Mouse (Mus musculus): ENCODE results near the gene Rad54l2. TPM values are rescaled to one million over a fixed set of nuclear protein-coding genes. Genes with fewer than 3 reads are reported as not detected.
A peak's percentile ranks its signal among the peaks of the same experiment; 100 is the strongest.

Gene Rad54l2
- polyA plus RNA-seq, 1 experiment from 2014 or later: 4.8 TPM

DNA sequence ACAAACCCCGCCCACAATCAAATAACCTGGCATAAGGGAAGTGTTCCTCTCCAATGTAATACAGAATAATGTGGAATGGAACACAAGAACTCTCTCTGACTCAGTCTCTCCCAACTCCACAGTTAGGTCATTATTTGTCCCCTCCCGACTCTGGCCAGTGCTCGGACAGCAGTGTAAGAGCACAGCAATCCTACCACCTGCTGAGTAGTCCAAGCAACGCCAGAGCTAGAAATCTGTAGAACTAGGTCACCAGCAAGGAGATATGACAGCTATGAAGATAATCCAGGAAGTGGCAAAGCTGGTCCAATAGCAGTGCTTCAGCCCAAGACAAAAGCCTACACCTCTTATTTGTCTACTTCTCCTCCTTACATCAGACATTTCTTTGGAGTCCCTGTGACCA, 112.4 kb downstream of the Rad54l2 start:
- 65% methylated on average over 4 of the region's 4 CpGs for WGBS
- ATAC-seq (ENCODE audit: insufficient read depth, low FRiP score): no peak
- Histone ChIP-seq H3K9ac (ENCODE audit: low read length) (no peak overlapping the region), H3K4me2 (ENCODE audit: low read depth, low read length) (no peak overlapping the region), H3K9me3 (replicated peaks; ENCODE audit: control insufficient read depth, low read length) (no peaks in the 10 kb centered on the region), H3K27ac (ENCODE audit: low read length) (no peak overlapping the region), H3K4me3 (replicated peaks; ENCODE audit: low read length) (no peak overlapping the region), H3K4me1 (ENCODE audit: control insufficient read depth, insufficient read depth, low read length) (no peaks in the 10 kb centered on the region; the same call in 1 of the 2 replicates), H3K27me3 (ENCODE audit: control insufficient read depth, insufficient read depth, low read length) (no peaks in the 10 kb centered on the region), H3K36me3 (ENCODE audit: control insufficient read depth, insufficient read depth, low read length) (0 out of 2 replicates have a peak, but pooled peaks cover 8% of the 10 kb centered on the region)

DNA sequence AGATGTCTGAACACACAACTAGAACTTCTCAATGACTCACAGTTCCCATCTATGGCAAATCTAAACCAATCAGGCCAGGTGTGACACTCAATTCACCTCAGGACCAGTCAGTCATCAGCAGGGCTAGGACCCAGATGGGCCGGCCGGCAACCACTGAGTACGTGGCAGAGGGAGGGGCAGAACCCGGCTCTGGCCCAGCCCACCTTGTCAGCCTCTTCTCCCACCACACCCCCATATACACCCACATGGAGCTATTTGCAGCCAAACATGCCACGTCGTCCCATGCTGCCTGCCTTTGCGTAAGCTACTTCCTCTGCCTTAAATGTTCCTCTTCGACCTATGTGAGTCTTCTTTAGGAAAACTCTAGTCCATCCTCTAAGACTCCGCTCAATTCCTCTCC, 113.0 kb downstream of the Rad54l2 start:
- 68% methylated on average over 9 of the region's 9 CpGs for WGBS
- Histone ChIP-seq H3K27me3 (ENCODE audit: control insufficient read depth, insufficient read depth, low read length) (no peaks in the 10 kb centered on the region), H3K4me1 (ENCODE audit: control insufficient read depth, insufficient read depth, low read length) (no peaks in the 10 kb centered on the region; the same call in 1 of the 2 replicates), H3K36me3 (ENCODE audit: control insufficient read depth, insufficient read depth, low read length) (0 out of 2 replicates have a peak, but pooled peaks cover 12% of the 10 kb centered on the region), H3K4me3 (replicated peaks; ENCODE audit: low read length) (no peak overlapping the region), H3K4me2 (ENCODE audit: low read depth, low read length) (no peak overlapping the region), H3K9ac (ENCODE audit: low read length) (no peak overlapping the region), H3K9me3 (replicated peaks; ENCODE audit: control insufficient read depth, low read length) (no peaks in the 10 kb centered on the region), H3K27ac (ENCODE audit: low read length) (peak overlapping the region; percentile 41; the same call in 1 of the 2 replicates)
- peak; percentile 65 for ATAC-seq (ENCODE audit: insufficient read depth, low FRiP score)

DNA sequence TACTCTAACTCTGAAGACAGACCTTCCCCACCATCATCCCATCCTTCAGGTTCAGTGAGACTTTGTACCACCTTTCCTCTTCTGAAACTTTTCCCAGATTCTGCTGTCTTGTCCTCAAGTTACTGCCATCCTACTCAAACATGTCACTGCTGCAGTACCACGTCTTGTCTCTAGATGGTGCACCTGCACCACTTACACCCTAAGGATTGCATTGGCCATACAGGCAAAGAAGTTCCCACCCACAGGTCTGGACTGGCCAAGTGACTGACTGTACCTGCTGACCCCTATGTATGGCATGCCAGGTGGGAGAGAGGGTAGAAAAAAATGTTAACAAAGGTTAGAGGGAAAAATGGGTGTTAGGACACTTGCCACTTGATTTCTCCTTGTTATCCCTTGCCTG, 113.5 kb downstream of the Rad54l2 start:
- Histone ChIP-seq H3K4me3 (replicated peaks; ENCODE audit: low read length) (no peak overlapping the region), H3K27ac (ENCODE audit: low read length) (no peak overlapping the region), H3K36me3 (ENCODE audit: control insufficient read depth, insufficient read depth, low read length) (0 out of 2 replicates have a peak, but pooled peaks cover 12% of the 10 kb centered on the region), H3K4me1 (ENCODE audit: control insufficient read depth, insufficient read depth, low read length) (no peaks in the 10 kb centered on the region; the same call in 1 of the 2 replicates), H3K9ac (ENCODE audit: low read length) (no peak overlapping the region), H3K4me2 (ENCODE audit: low read depth, low read length) (no peak overlapping the region), H3K9me3 (replicated peaks; ENCODE audit: control insufficient read depth, low read length) (no peaks in the 10 kb centered on the region), H3K27me3 (ENCODE audit: control insufficient read depth, insufficient read depth, low read length) (no peaks in the 10 kb centered on the region)
- peak; percentile 71; the same call in 1 of the 2 replicates for ATAC-seq (ENCODE audit: insufficient read depth, low FRiP score)
- WGBS: 0% methylated on average over 1 of the region's 1 CpGs

DNA sequence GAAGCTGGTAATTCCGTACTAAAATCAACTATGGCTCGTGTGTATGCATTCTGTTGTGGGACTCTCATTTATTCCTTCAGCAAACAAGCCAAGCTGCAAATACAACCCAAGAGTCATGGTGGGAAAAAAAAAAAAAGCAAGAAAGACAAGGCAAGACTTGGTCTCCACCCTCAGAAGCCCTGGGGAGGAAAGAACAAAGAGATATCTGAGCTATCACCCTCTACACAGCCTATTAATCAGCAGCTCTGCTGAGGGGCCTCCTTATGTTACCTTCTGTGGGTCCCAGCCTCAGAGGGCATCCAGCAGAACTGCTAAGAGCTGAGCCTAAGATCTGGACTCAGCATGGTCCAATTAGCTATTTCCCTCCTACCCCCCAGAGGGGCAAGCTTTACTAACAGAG, 115.1 kb downstream of the Rad54l2 start:
- no peak overlapping the region for H3K9ac ChIP-seq (ENCODE audit: low read length)
- no peak overlapping the region for H3K4me2 ChIP-seq (ENCODE audit: low read depth, low read length)
- H3K27ac ChIP-seq (ENCODE audit: low read length): no peak overlapping the region
- H3K36me3 ChIP-seq (ENCODE audit: control insufficient read depth, insufficient read depth, low read length): peaks cover 10% of the 10 kb centered on the region; the same call in 1 of the 2 replicates
- no peaks in the 10 kb centered on the region for H3K27me3 ChIP-seq (ENCODE audit: control insufficient read depth, insufficient read depth, low read length)
- H3K4me1 ChIP-seq (ENCODE audit: control insufficient read depth, insufficient read depth, low read length): no peaks in the 10 kb centered on the region; the same call in 1 of the 2 replicates
- ATAC-seq (ENCODE audit: insufficient read depth, low FRiP score): no peak
- H3K4me3 ChIP-seq (replicated peaks; ENCODE audit: low read length): no peak overlapping the region
- no peaks in the 10 kb centered on the region for H3K9me3 ChIP-seq (replicated peaks; ENCODE audit: control insufficient read depth, low read length)
- WGBS: 77% methylated on average over 2 of the region's 2 CpGs

DNA sequence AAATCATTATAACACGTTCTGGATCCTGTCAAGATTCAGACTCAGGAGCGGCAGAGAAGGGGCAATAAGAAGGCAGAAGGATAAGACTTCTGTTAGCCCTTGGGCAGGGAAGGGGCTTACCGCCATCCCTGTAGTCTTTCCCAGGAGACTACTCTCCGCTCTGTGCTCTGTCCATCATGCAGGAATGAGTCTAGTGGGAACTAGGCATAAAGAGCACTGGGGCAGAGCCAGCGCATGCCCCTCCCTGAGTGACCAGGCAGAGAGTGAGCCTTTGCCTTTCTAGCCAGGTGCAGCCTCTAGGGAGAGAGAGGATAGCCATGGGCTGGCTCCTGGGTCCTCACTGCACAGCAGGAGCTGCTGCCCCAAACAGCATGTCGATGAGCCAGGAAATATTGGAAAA, 124.1 kb downstream of the Rad54l2 start:
- H3K4me1 ChIP-seq (ENCODE audit: control insufficient read depth, insufficient read depth, low read length): no peaks in the 10 kb centered on the region
- H3K27me3 ChIP-seq (ENCODE audit: control insufficient read depth, insufficient read depth, low read length): no peaks in the 10 kb centered on the region
- 87% methylated on average over 6 of the region's 6 CpGs for WGBS
- H3K36me3 ChIP-seq (ENCODE audit: control insufficient read depth, insufficient read depth, low read length): peaks cover 7% of the 10 kb centered on the region
- H3K9me3 ChIP-seq (replicated peaks; ENCODE audit: control insufficient read depth, low read length): no peaks in the 10 kb centered on the region
- H3K4me2 ChIP-seq (ENCODE audit: low read depth, low read length): no peak overlapping the region
- H3K9ac ChIP-seq (ENCODE audit: low read length): no peak overlapping the region
- H3K4me3 ChIP-seq (replicated peaks; ENCODE audit: low read length): no peak overlapping the region
- no peak for ATAC-seq (ENCODE audit: insufficient read depth, low FRiP score)
- no peak overlapping the region for H3K27ac ChIP-seq (ENCODE audit: low read length)

DNA sequence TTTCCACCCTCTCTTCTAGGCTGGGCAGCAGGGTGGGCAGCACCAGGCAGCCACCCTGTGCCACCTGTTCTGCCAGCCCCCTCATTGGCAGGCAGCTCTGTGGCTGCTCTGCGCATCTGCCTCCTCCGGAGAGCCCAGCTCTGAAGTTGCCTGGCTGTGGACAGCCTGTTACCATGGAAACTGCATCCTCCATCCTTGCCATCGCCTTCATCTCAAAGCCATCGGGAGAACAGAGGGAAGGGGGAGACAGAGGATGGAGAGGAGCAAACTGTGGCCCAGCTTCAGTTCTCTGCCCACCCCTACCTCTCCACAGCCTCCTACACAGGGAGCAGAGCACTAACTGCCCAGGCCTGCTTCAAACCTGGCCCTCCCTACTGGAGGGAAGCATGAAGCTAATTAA, 124.6 kb downstream of the Rad54l2 start:
- Histone ChIP-seq H3K4me1 (ENCODE audit: control insufficient read depth, insufficient read depth, low read length) (no peaks in the 10 kb centered on the region), H3K36me3 (ENCODE audit: control insufficient read depth, insufficient read depth, low read length) (peaks cover 7% of the 10 kb centered on the region), H3K27me3 (ENCODE audit: control insufficient read depth, insufficient read depth, low read length) (no peaks in the 10 kb centered on the region), H3K4me2 (ENCODE audit: low read depth, low read length) (no peak overlapping the region), H3K27ac (ENCODE audit: low read length) (no peak overlapping the region), H3K4me3 (replicated peaks; ENCODE audit: low read length) (no peak overlapping the region), H3K9me3 (replicated peaks; ENCODE audit: control insufficient read depth, low read length) (no peaks in the 10 kb centered on the region), H3K9ac (ENCODE audit: low read length) (no peak overlapping the region)
- WGBS: 83% methylated on average over 4 of the region's 4 CpGs
- no peak for ATAC-seq (ENCODE audit: insufficient read depth, low FRiP score)

DNA sequence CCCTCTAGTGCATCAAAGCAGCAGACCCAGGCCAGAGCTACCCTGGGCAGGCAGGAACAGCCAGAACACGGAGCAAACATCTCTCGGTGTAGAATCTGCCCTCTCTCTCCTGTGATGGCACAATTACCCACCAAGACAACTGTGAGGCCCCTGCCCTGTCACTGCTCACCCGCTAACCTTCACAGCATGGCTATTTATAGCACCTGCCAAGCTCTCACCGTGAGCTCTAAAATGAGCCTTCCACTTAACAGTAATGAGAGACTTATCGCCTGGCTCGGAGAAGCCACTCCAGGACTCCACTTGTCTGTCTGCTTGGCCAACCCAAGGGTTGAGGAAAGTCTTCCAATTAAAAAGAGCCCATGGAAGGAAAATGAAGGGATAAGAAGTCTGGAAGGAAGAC, 125.8 kb downstream of the Rad54l2 start:
- H3K36me3 ChIP-seq (ENCODE audit: control insufficient read depth, insufficient read depth, low read length): peaks cover 5% of the 10 kb centered on the region; the same call in 1 of the 2 replicates
- H3K4me3 ChIP-seq (replicated peaks; ENCODE audit: low read length): no peak overlapping the region
- no peak for ATAC-seq (ENCODE audit: insufficient read depth, low FRiP score)
- H3K27me3 ChIP-seq (ENCODE audit: control insufficient read depth, insufficient read depth, low read length): no peaks in the 10 kb centered on the region
- WGBS: 84% methylated on average over 6 of the region's 6 CpGs
- no peaks in the 10 kb centered on the region for H3K9me3 ChIP-seq (replicated peaks; ENCODE audit: control insufficient read depth, low read length)
- H3K27ac ChIP-seq (ENCODE audit: low read length): no peak overlapping the region
- no peak overlapping the region for H3K9ac ChIP-seq (ENCODE audit: low read length)
- no peak overlapping the region for H3K4me2 ChIP-seq (ENCODE audit: low read depth, low read length)
- H3K4me1 ChIP-seq (ENCODE audit: control insufficient read depth, insufficient read depth, low read length): no peaks in the 10 kb centered on the region

DNA sequence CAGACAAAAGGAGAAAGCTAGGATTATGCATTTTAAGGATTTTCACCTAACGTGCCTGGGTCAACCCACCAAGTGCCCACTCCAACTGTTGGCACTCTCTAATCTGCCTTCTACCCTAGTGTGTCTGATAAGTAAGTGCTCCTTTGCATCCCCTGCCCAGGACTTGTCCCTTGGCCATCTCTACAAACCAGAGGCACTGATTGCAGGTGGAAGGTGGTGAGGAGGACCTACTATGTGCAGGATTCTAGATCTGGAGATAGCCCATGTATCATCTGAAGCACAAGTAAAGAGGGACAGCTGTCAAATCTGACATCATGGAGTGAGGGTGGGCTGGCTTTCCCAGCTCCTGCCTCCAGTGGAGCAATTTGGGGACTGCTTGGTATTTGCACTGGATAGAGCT, 129.1 kb downstream of the Rad54l2 start:
- ATAC-seq (ENCODE audit: insufficient read depth, low FRiP score): no peak
- Histone ChIP-seq H3K4me3 (replicated peaks; ENCODE audit: low read length) (no peak overlapping the region), H3K27me3 (ENCODE audit: control insufficient read depth, insufficient read depth, low read length) (peaks cover 8% of the 10 kb centered on the region), H3K4me1 (ENCODE audit: control insufficient read depth, insufficient read depth, low read length) (no peaks in the 10 kb centered on the region), H3K27ac (ENCODE audit: low read length) (no peak overlapping the region), H3K9ac (ENCODE audit: low read length) (no peak overlapping the region), H3K4me2 (ENCODE audit: low read depth, low read length) (no peak overlapping the region), H3K9me3 (replicated peaks; ENCODE audit: control insufficient read depth, low read length) (no peaks in the 10 kb centered on the region), H3K36me3 (ENCODE audit: control insufficient read depth, insufficient read depth, low read length) (peaks cover 5% of the 10 kb centered on the region; the same call in 1 of the 2 replicates)
- 83% methylated on average over 1 of the region's 1 CpGs for WGBS

DNA sequence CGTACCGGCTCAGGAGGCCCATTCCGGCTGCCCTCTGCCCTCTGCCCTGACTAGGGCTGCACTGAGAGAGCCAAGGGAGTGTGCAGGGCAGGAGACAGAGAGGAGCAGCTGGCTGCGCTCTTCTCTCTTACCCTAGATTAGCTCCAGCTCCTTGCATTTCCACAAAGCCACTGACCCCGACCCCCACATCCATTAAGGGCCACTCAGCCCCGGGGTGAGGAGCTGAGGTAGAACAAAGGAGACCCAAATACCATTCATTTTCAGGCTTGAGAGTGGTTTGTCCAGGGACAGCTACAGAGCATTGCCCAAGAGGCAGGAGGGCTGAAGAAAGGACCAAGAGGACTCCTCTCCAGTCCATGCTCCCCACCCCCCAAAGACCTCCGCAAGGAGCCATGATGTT, 129.6 kb downstream of the Rad54l2 start:
- H3K4me3 ChIP-seq (replicated peaks; ENCODE audit: low read length): no peak overlapping the region
- no peaks in the 10 kb centered on the region for H3K9me3 ChIP-seq (replicated peaks; ENCODE audit: control insufficient read depth, low read length)
- H3K27ac ChIP-seq (ENCODE audit: low read length): no peak overlapping the region
- H3K36me3 ChIP-seq (ENCODE audit: control insufficient read depth, insufficient read depth, low read length): peaks cover 5% of the 10 kb centered on the region; the same call in 1 of the 2 replicates
- no peak overlapping the region for H3K4me2 ChIP-seq (ENCODE audit: low read depth, low read length)
- H3K27me3 ChIP-seq (ENCODE audit: control insufficient read depth, insufficient read depth, low read length): peaks cover 12% of the 10 kb centered on the region
- 69% methylated on average over 7 of the region's 7 CpGs for WGBS
- no peak overlapping the region for H3K9ac ChIP-seq (ENCODE audit: low read length)
- no peaks in the 10 kb centered on the region for H3K4me1 ChIP-seq (ENCODE audit: control insufficient read depth, insufficient read depth, low read length)
- no peak for ATAC-seq (ENCODE audit: insufficient read depth, low FRiP score)

All from stomach, embryonic 16.5 days (tissue).